Mouse (Mus musculus) G1E-ER4 (cell line): Measurements from ENCODE around the gene Tbx1. TPM values are rescaled to one million over a fixed set of nuclear protein-coding genes. Genes with fewer than 3 reads are reported as not detected.

Experiments
- GATA1 ChIP-seq: IDR thresholded peaks from one replicate; pipeline ENCODE4 v1.8.0; 2012; ENCODE audit warnings: low read length, inconsistent platforms
- polyA plus RNA-seq: library from polyadenylated mRNA; stranded (reverse); fragments of >175 nt; gene quantifications from 2 replicates; pipeline ENCODE4 v1.2.3, GENCODE M21; 2012

Gene Tbx1
- polyA plus RNA-seq, 1 experiment, result not detected

DNA sequence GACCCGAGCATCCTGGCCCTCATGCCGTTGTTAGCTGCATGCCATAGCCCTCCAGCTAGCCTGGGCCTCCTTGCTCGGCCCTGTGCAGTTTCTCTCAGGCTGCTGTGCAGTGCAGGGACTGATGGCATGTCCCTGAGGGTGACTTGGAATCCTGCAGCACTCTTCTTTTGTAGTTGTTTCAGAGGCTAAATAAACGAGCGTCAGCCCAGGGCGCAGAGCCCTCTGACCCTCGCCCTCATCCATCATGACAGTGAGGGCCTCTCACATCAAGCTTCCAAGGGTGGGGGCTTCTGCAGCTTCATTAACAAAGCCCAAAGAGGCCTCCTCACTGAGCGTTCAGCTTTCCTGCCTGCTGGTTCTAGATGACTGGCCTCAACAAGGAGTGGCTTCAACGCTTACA, 38.9 kb downstream of the Tbx1 start:
- TF ChIP-seq GATA1, result no peak

GRCm38 (mm10) chr16:18547891-18548290, 42.6 kb downstream of the Tbx1 start:
- TF ChIP-seq GATA1, result no peak

- TF ChIP-seq GATA1, result no peak
These were observed 47.2 kb downstream of the Tbx1 start for GRCm38 (mm10) chr16:18543151-18543829.

- TF ChIP-seq GATA1, result no peak
These were observed 51.2 kb downstream of the Tbx1 start for GRCm38 (mm10) chr16:18539281-18539680.

GRCm38 (mm10) chr16:18537407-18537990, 53.0 kb downstream of the Tbx1 start:
- TF ChIP-seq GATA1, result no peak

Other genes starting within 250 kb of the Tbx1 start
- 36.6 and 47.4 TPM in 2 replicates for gene Tango2, start 242.6 kb downstream of the Tbx1 start, polyA plus RNA-seq
- gene Arvcf, start 242.5 kb downstream of the Tbx1 start, polyA plus RNA-seq, result 41.0 and 49.1 TPM in 2 replicates
- gene Txnrd2, start 164.3 kb downstream of the Tbx1 start, polyA plus RNA-seq, result 13.1 and 16.2 TPM in 2 replicates
- gene Comt, start 163.8 kb downstream of the Tbx1 start, polyA plus RNA-seq, result 37.8 and 85.4 TPM in 2 replicates
- 7.7 and 12.0 TPM in 2 replicates for gene Gnb1l, start 92.0 kb downstream of the Tbx1 start, polyA plus RNA-seq
- gene Rtl10, start 91.8 kb downstream of the Tbx1 start, polyA plus RNA-seq, result 6.8 and 7.7 TPM in 2 replicates
- gene Gp1bb, start 31.7 kb upstream of the Tbx1 start, polyA plus RNA-seq, result not detected in 2 replicates
- gene Gm49601, start 35.8 kb upstream of the Tbx1 start, polyA plus RNA-seq, result not detected in 2 replicates
- not detected in 2 replicates for gene Sept5, start 39.3 kb upstream of the Tbx1 start, polyA plus RNA-seq
- gene Cldn5, start 186.2 kb upstream of the Tbx1 start, polyA plus RNA-seq, result not detected in 2 replicates
- 7.2 and 11.2 TPM in 2 replicates for gene Ufd1, start 221.1 kb upstream of the Tbx1 start, polyA plus RNA-seq
- gene Cdc45, start 221.3 kb upstream of the Tbx1 start, polyA plus RNA-seq, result 30.2 and 30.6 TPM in 2 replicates
- gene 2510002D24Rik, start 245.9 kb upstream of the Tbx1 start, polyA plus RNA-seq, result 49.0 and 60.0 TPM in 2 replicates
- not detected in 2 replicates for gene Gm28539, start 245.9 kb upstream of the Tbx1 start, polyA plus RNA-seq